Mouse (Mus musculus) heart, embryonic 13.5 days (tissue): ENCODE data around the gene Arl5c. TPM values are rescaled to one million over a fixed set of nuclear protein-coding genes. Genes with fewer than 3 reads are reported as not detected.

Source experiments
- ATAC-seq: fragments of 200-750 bp; cut with Nextera tagmentation; 2 replicates; pipeline ENCODE4 v1.8.0; 2017; ENCODE audit warnings: moderate TSS enrichment; ENCODE audit not compliant: insufficient number of reproducible peaks, low FRiP score, low TSS enrichment; ENCODE audit errors: extremely low read depth
- H3K27ac ChIP-seq: fragments of 300-500 bp; sonication (generic); replicated peaks from 2 replicates; pipeline ENCODE4 v1.5.1; 2015; ENCODE audit warnings: moderate library complexity, mild to moderate bottlenecking, inconsistent platforms
- H3K27me3 ChIP-seq: fragments of 300-500 bp; sonication (generic); replicated peaks from 2 replicates; pipeline ENCODE4 v1.6.1; 2015; ENCODE audit warnings: mild to moderate bottlenecking, inconsistent platforms
- H3K36me3 ChIP-seq: fragments of 300-500 bp; sonication (generic); 2 replicates; pipeline ENCODE4 v1.6.1; 2015; ENCODE audit warnings: mild to moderate bottlenecking, inconsistent platforms
- H3K4me1 ChIP-seq: fragments of 300-500 bp; sonication (generic); 2 replicates; pipeline ENCODE4 v1.6.1; 2015; ENCODE audit warnings: inconsistent platforms
- H3K4me2 ChIP-seq: fragments of 300-500 bp; sonication (generic); 2 replicates; pipeline ENCODE4 v1.6.1; 2015; ENCODE audit warnings: inconsistent platforms, mild to moderate bottlenecking, moderate library complexity
- H3K4me3 ChIP-seq: fragments of 300-500 bp; sonication (generic); 2 replicates; pipeline ENCODE4 v1.5.1; 2015; ENCODE audit warnings: moderate library complexity, mild to moderate bottlenecking, inconsistent platforms
- H3K9ac ChIP-seq: fragments of 300-500 bp; sonication (generic); 2 replicates; pipeline ENCODE4 v1.6.1; 2015; ENCODE audit warnings: inconsistent platforms, mild to moderate bottlenecking, moderate library complexity
- H3K9me3 ChIP-seq: fragments of 300-500 bp; sonication (generic); 2 replicates; pipeline ENCODE4 v1.6.1; 2016; ENCODE audit warnings: inconsistent platforms
- WGBS: fragments of 180-500 bp; shearing (Covaris S2); methylation state at CpG from one replicate; pipeline ENCODE4 v1.1.7; 2015; ENCODE audit warnings: mixed read lengths; 5-methylcytosine and 5-hydroxymethylcytosine counted together
- microRNA-seq: library from miRNA; unstranded; fragments of <30 nt; microRNA quantifications from one replicate; pipeline ENCODE4, GENCODE M21; 2016
- polyA plus RNA-seq: library from polyadenylated mRNA; unstranded; fragments of >200 nt; fragmentation: Nextera tagmentation; extraction: Ambion mirVana; gene quantifications from 2 replicates; pipeline ENCODE4 v1.2.1, GENCODE M21; 2015

Arl5c gene
- polyA plus RNA-seq, 1 experiment from 2014 or later = 4.6 TPM

DNA sequence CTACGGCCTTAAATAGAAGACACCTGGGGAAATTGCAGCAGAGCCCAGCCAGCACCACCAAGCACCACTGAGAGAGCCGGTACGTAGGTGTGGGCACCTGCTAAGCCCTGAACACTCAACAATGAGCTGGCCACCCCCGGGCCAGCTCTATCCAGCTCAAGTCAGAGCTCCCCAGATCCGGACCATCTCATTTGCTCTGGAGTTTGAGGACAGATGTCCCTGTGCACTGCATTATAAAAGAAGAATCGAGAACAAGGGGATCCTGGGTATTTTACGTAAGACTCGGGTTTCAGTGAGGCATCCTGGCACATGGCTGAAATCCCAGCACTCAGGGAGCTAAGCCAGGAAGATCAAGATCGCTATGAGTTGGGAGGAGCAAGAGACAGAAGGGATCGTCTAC is 51.0 kb downstream of the Arl5c start:
- H3K9ac ChIP-seq = no peak overlapping the region
- H3K4me3 ChIP-seq = no peak overlapping the region
- ATAC-seq = no peak
- H3K4me1 ChIP-seq = no peaks in the 10 kb centered on the region
- no peak overlapping the region for H3K4me2 ChIP-seq
- no peak overlapping the region for H3K27ac ChIP-seq
- 79% methylated on average over 10 of the region's 10 CpGs for WGBS
- H3K36me3 ChIP-seq = no peaks in the 10 kb centered on the region
- H3K9me3 ChIP-seq = no peaks in the 10 kb centered on the region
- H3K27me3 ChIP-seq = 0 out of 2 replicates have a peak, but pooled peaks cover 7% of the 10 kb centered on the region

DNA sequence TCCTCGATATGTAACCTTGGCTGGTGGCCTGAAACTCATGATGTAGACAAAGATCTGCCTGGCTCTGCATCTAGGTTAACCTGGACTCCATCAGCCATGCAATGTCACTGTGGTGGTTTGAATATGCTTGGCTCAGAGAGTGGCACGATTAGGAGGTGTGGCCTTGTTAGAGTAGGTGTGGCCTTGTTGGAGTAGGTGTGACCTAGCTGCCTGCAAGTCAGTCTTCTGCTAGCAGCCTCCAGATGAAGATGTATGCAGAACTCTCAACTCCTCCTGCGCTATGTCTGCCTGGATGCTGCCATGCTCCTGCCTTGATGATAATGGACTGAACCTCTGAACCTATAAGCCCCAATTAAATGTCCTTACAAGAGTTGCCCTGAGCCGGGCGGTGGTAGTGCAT is 52.7 kb downstream of the Arl5c start:
- no peaks in the 10 kb centered on the region for H3K36me3 ChIP-seq
- no peak for ATAC-seq

DNA sequence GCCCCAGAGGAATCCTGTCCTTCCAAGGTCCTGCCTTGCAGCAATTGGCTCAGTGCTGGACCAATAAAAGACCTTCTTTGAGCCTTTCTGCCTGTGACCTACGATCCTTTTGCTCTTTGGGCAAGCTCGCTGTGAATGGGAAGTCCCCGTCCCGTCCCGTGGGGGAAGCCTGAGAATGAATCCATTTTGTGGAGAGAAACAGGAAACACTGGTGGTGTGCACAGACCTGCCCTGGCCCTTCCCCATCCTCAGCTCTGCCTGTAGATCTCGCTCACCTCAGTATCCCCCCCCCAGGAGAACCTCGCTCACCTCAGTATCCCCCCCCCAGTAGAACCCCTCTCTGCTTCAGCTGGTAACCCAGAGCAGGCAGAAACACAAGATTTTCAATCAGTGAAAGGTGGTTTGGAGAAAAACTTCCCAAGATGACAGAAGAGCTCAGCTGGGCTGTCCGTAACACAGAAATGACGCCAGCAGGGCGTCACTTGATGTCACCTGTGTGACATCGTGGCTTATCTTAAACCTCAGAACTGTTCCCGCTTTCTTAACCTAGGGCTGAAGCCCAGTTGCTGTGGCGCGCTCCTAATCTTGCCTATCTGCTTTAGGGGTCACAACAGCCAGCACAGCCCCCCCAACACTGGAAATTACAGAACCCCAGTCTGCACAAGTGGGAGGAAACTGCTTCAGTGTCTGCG is 53.4 kb downstream of the Arl5c start:
- no peak overlapping the region for H3K4me3 ChIP-seq
- no peak for ATAC-seq
- H3K9me3 ChIP-seq = no peaks in the 10 kb centered on the region
- H3K27ac ChIP-seq = no peak overlapping the region
- WGBS = 73% methylated on average over 15 of the region's 15 CpGs
- 0 out of 2 replicates have a peak, but pooled peaks cover 14% of the 10 kb centered on the region for H3K27me3 ChIP-seq
- H3K4me1 ChIP-seq = no peaks in the 10 kb centered on the region
- no peak overlapping the region for H3K9ac ChIP-seq
- H3K4me2 ChIP-seq = no peak overlapping the region
- H3K36me3 ChIP-seq = no peaks in the 10 kb centered on the region

More for the DNA sequence above, 52.7 kb downstream of the Arl5c start:
- Histone ChIP-seq H3K4me1 (no peaks in the 10 kb centered on the region), H3K9me3 (no peaks in the 10 kb centered on the region), H3K4me2 (no peak overlapping the region), H3K27me3 (0 out of 2 replicates have a peak, but pooled peaks cover 13% of the 10 kb centered on the region), H3K27ac (no peak overlapping the region), H3K4me3 (no peak overlapping the region), H3K9ac (no peak overlapping the region)
- 80% methylated on average over 5 of the region's 5 CpGs for WGBS

Small RNA genes within 50 kb of the gene (microRNA-seq; reads per million reads assigned to microRNA genes)
- gene Gm22461 (not detected), gene Gm27597 (not detected)

Other genes with a start within 250 kb of the Arl5c start
- gene Cwc25, start 229.6 kb downstream of the Arl5c start, polyA plus RNA-seq = 10.2 and 10.5 TPM in 2 replicates
- not detected in 2 replicates for gene 1700001P01Rik, start 220.3 kb downstream of the Arl5c start, polyA plus RNA-seq
- 376 and 393 TPM in 2 replicates for gene Rpl23, start 213.7 kb downstream of the Arl5c start, polyA plus RNA-seq
- 45.1 and 46.0 TPM in 2 replicates for gene Lasp1, start 197.2 kb downstream of the Arl5c start, polyA plus RNA-seq
- gene B230217C12Rik, start 155.4 kb downstream of the Arl5c start, polyA plus RNA-seq = 5.1 and 5.5 TPM in 2 replicates
- gene Fbxo47, start 112.0 kb downstream of the Arl5c start, polyA plus RNA-seq = 0.70 and 1.1 TPM in 2 replicates
- 0.23 and 0.44 TPM in 2 replicates for gene Plxdc1, start 9.7 kb downstream of the Arl5c start, polyA plus RNA-seq
- gene Cacnb1, start 26.9 kb upstream of the Arl5c start, polyA plus RNA-seq = 6.0 and 6.7 TPM in 2 replicates
- gene Rpl19, start 30.5 kb upstream of the Arl5c start, polyA plus RNA-seq = 676 and 751 TPM in 2 replicates
- gene Stac2, start 57.3 kb upstream of the Arl5c start, polyA plus RNA-seq = 0.83 and 0.84 TPM in 2 replicates
- 10.8 and 17.2 TPM in 2 replicates for gene Fbxl20, start 154.2 kb upstream of the Arl5c start, polyA plus RNA-seq
- 38.1 and 38.5 TPM in 2 replicates for gene Med1, start 197.1 kb upstream of the Arl5c start, polyA plus RNA-seq
- 5.8 and 6.3 TPM in 2 replicates for gene Cdk12, start 206.9 kb upstream of the Arl5c start, polyA plus RNA-seq